Mouse (Mus musculus) ovary, postnatal 10 days (tissue): Measurements from ENCODE around the gene Unc93b1.

Experiments
- DNase-seq: peaks from one replicate; pipeline ENCODE4 v3.0.0; 2022; ENCODE audit warnings: low spot score

Gene Unc93b1

GRCm38 (mm10) chr19:3935032-3935895 lies at the start of gene Unc93b1:
Gene Unc93b1, plus strand, starts transcription at chr19:3935186.
- no peak for DNase-seq

GRCm38 (mm10) chr19:3889096-3889495 lies 45.9 kb upstream of the Unc93b1 start:
- DNase-seq, result no peak

GRCm38 (mm10) chr19:3890181-3890580 lies 44.8 kb upstream of the Unc93b1 start:
- no peak for DNase-seq

- DNase-seq, result no peak
Observed at GRCm38 (mm10) chr19:3893545-3894116, 41.4 kb upstream of the Unc93b1 start.

- no peak for DNase-seq
Observed at GRCm38 (mm10) chr19:3894294-3894693, 40.7 kb upstream of the Unc93b1 start.

- no peak for DNase-seq
Observed at GRCm38 (mm10) chr19:3895171-3895631, 39.8 kb upstream of the Unc93b1 start.

- no peak for DNase-seq
Observed at GRCm38 (mm10) chr19:3896208-3896607, 38.8 kb upstream of the Unc93b1 start.

- no peak for DNase-seq
Observed at GRCm38 (mm10) chr19:3897557-3897956, 37.4 kb upstream of the Unc93b1 start.

GRCm38 (mm10) chr19:3898952-3899351 lies 36.0 kb upstream of the Unc93b1 start:
- no peak for DNase-seq

- no peak for DNase-seq
Observed at GRCm38 (mm10) chr19:3899618-3900017, 35.4 kb upstream of the Unc93b1 start.

GRCm38 (mm10) chr19:3902966-3903365 lies 32.0 kb upstream of the Unc93b1 start:
- DNase-seq, result no peak

- DNase-seq, result no peak
Observed at GRCm38 (mm10) chr19:3903648-3904362, 31.2 kb upstream of the Unc93b1 start.

GRCm38 (mm10) chr19:3904363-3904675 lies 30.7 kb upstream of the Unc93b1 start:
- DNase-seq, result no peak

GRCm38 (mm10) chr19:3905261-3905969 lies 29.6 kb upstream of the Unc93b1 start:
- DNase-seq, result peak; percentile 29

GRCm38 (mm10) chr19:3906326-3906725 lies 28.7 kb upstream of the Unc93b1 start:
- no peak for DNase-seq

- peak; percentile 72 for DNase-seq
Observed at GRCm38 (mm10) chr19:3906795-3907786, 27.9 kb upstream of the Unc93b1 start, which contains the start of gene Tcirg1. Gene Tcirg1, minus strand, starts transcription at chr19:3907133.

GRCm38 (mm10) chr19:3907876-3908660 lies 26.9 kb upstream of the Unc93b1 start:
- no peak for DNase-seq

- DNase-seq, result no peak
Observed at GRCm38 (mm10) chr19:3910206-3910605, 24.8 kb upstream of the Unc93b1 start.

GRCm38 (mm10) chr19:3912337-3913204 lies 22.4 kb upstream of the Unc93b1 start, which contains the start of gene Ndufs8:
Gene Ndufs8, minus strand, starts transcription at chr19:3912774.
- DNase-seq, result peak; percentile 73
